Mouse (Mus musculus) A20 (cell line): ENCODE data around the gene Usp24.
A peak's percentile ranks its signal among the peaks of the same experiment; 100 is the strongest.

Experiments used
- DNase-seq: peaks from one replicate; pipeline ENCODE4 v3.0.0-alpha.2; 2011; ENCODE audit warnings: low read depth, low spot score

The Usp24 gene

GRCm38 (mm10) chr4:106428616-106429015 is 112.6 kb downstream of the Usp24 start:
- no peak for DNase-seq

DNA sequence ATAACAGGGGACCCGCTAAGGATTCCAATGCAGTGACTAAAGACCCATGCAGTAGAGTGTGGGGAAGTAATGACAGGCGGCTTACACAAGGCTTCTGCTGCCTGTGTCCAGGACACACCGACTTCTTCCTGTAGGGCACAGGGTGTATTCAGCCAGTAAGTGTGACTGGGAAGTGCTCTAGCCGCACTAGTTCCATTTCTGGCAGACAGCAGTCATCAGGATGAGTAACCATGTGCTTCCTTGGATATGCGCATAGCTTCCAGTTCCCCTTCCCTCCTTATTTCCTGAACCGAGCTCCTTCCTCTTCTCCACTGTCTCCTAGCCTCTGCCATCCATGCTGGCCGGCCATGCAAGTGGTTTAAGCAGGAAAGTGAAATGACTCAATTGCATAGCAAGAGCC is 113.1 kb downstream of the Usp24 start:
- no peak for DNase-seq

DNA sequence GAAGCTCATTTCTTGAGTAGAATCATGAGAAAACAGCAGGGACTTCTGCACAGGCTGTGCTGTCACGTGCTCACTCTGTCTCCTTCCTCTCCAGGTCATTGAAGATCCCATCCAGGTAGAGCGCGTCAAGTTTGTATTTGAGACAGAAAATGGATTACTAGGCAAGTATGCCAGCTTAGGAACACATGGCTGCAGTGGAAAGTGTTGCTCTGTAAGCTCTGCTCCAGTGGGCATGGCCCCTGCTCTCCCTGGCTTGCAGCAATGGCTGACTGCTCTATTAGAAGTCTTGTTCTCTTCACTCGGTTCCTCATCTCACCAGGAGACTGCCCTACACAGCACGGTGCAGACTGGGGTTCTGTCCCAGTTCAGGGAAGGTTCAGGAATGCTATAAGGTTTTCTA is 114.4 kb downstream of the Usp24 start:
- DNase-seq = no peak

- DNase-seq = no peak
These were observed 119.4 kb downstream of the Usp24 start for GRCm38 (mm10) chr4:106435426-106435825.

DNA sequence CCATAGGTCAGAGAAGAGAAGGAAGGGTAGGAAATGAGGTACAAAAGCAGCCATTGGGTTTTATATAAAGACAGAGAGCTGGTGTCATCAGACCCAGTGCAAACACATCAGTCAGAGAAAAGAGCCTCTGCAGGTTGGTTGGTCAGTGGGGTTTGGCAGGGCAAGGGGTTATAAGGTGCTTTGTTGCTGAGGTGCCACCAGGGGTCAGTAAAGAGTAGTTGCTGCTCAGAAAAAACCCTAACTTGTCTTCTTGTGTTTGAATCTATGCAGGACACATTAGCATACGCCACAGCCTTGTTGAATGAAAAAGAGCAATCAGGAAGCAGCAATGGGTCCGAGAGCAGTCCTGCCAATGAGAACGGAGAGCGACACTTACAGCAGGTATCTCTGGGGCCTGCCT is 120.5 kb downstream of the Usp24 start:
- peak; percentile 40 for DNase-seq

DNA sequence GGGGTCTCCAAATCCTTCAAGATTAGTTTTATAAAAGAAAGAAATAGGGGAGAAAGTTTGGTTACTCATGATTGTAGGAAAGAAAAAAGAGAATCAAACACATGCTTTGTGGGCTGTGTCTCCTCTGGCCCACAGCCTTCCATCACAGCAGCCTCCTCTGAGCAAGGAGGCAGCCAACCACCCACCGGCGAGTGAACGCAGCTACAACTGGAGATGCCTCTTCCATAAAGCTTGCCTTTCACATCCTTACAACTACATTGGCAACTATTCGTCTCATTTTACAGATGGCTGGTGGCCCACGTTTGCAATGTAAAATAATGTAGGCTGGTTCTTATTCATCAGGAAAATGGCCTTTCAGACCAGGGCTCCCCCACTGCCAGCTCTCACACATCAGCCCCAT is 121.2 kb downstream of the Usp24 start:
- no peak for DNase-seq

GRCm38 (mm10) chr4:106438763-106439162 is 122.8 kb downstream of the Usp24 start:
- no peak for DNase-seq

DNA sequence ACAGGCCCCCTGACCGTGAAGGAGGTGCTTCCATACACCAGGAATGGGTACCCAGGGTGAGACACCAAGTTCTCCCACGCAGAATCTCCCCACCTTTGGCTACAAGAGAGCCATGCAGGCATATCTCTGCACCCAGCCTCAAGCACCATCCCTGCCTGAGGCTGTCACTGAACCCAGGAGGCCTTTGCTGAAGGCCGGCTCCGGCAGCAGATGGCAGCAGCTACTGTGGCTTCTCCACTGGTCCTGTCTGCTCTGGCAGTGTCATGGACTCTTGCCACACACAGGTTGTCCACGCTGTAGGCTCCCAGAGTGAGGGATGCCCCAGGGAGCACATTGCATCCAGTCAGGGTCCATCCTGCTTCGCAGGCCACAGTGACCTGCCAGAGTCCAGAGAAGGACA is 127.2 kb downstream of the Usp24 start:
- no peak for DNase-seq

DNA sequence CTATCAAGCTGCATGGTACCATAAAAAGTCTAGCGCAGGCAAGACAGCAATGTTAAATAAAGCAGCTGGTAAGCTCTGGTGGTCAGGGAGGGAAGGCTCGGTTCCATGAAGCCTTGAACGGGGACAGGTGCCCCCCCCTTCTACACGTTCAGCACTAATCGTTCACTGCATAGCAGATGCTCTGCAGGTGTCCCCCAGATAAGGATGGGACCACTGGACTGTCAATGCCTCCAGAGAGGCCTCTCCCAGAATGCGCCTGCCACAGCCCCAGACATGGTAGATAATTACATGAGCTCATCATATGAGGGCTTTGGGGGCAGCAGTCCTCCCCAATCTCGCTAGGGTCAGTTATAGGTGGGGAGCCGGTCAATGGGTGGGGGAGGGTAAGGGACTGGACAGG is 133.3 kb downstream of the Usp24 start:
- DNase-seq = no peak

DNA sequence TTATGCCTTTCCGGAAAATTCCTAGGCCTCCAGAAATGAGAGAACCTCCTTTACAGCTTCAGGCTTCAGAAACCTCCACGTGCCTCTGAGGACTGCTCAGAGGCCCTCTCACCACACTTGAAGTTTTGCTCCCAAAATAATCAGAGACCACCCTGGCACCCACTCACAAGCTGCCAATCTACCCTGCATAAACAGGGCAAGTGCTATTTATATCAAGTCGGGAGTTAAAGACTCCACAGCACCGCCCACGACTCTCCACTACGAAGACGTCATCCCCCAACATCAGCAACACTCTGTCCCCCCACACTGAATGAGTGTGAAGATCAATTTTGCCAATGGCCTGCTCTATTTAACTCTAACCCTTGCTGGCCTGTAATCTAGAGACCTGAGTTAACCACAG is 136.4 kb downstream of the Usp24 start:
- no peak for DNase-seq

GRCm38 (mm10) chr4:106453108-106453507 is 137.1 kb downstream of the Usp24 start:
- no peak for DNase-seq

- no peak for DNase-seq
These were observed 137.5 kb downstream of the Usp24 start for GRCm38 (mm10) chr4:106453516-106453915.

- DNase-seq = no peak
These were observed 138.5 kb downstream of the Usp24 start for GRCm38 (mm10) chr4:106454541-106454940.

GRCm38 (mm10) chr4:106462016-106462415 is 146.0 kb downstream of the Usp24 start:
- no peak for DNase-seq

DNA sequence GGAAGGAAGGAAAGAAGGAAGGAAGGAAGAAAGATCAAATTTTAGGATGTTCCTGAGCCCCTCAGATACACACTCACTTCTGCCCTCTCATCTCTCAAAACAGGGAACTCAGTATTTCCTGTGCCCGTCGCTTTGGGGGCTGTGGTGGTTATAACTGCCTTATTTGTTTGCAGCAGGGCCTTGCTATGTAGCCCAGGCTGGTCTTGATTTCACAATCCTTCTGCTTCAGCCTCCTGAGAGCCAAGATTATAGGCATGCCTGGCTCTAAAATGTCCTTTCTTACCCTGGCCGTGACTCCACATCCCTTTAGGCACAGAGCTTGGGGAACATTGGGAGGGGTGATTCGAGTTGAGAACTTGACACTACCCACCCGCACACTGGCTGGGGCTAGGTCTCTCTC is 146.5 kb downstream of the Usp24 start:
- no peak for DNase-seq

- DNase-seq = no peak
These were observed 147.3 kb downstream of the Usp24 start for GRCm38 (mm10) chr4:106463174-106463801.

- no peak for DNase-seq
These were observed 151.6 kb downstream of the Usp24 start for GRCm38 (mm10) chr4:106467420-106468110.

DNA sequence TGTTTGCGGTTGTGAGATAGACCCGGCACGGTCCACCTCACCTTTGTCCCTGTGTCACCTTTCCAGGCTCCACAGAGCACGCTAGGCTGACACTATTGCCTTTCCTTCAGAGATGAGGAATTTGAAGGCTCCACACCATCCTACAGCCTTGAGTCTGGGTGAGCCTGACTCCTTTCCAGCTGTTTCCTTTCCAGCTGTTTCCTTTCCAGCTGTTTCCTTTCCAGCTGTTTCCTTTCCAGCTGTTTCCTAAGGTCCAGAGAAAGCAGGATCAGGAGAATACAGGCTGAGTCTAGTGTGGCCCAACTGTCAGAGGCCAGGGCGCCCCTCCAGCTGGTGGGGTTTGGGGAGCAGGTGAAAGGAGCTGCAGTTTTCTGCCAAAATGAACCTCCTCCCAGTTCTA is 154.9 kb downstream of the Usp24 start:
- no peak for DNase-seq

DNA sequence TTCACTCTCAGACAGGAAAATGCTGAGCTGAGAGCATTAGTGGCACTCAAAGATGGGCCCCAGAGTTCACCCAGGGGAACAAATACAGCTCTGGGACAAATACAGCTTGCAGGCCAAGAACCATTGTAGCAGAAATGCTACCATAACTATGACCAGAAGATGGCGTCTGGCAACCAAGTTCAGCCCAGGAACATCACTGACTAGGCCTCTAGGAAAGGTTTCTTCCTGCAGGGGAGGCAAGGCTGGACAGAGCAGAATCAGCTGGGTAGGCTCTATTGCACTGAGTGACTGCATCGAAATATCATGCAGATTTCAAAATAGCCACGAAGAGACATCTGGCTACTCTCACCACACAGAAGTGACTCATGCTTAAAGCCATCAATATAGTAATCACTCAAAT is 156.3 kb downstream of the Usp24 start:
- DNase-seq = peak; percentile 77

GRCm38 (mm10) chr4:106474241-106474640 is 158.2 kb downstream of the Usp24 start:
- peak; percentile 73 for DNase-seq

- DNase-seq = no peak
These were observed 164.5 kb downstream of the Usp24 start for GRCm38 (mm10) chr4:106480545-106480944.

DNA sequence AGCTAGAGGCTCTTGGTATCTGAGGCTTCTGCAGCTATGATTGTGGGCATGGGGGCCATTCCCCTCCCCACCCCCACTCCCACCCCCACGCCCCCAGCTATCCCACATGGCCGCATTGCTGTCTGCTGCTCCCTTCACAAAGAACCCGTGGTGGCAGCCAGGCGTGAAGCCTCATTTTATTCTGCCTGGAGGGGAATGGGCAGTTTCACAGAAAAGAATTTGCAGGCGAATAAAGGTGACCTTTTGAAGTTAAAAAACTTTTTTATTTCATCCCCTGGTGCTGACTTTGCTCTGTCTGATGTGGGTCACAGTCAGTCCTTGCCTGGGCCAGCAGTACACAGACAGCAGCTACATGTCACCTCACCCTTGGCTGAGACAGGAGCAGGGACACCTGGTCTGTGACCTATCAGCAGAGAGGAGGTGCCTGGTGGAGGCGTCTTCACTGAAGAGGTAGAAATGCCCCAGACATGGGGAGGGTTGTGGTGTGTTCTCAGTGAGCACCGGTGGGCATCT is 167.3 kb downstream of the Usp24 start:
- DNase-seq = no peak

DNA sequence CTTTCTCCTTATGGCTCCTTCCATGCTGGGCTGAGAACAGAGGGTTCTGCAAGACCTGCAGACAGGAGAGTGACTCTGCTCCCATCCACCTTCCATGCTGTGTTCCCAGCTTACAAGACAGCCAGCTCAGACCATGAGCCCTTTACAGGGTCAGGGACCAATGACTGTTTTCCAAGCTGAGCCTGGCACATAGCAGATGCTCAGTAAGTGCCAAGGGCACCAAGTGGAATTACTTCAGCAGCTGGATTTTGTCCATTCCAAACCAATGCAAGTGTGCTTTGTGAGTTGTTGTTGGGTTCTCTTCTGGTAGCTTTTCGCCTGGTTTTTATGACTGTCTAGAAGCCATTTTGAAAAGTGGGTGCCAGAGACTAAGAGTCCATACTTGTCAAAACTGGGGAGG is 167.8 kb downstream of the Usp24 start:
- DNase-seq = no peak
